Comparison of ENCODE assay signal across 19 mouse cellular contexts in genomic region chr16:33610466-33610865, GRCm38 (mm10).
"Had no signal": no experiment of that assay in that cellular context is flagged by ENCODE, and none has a peak within 500 bp of the region (broad histone marks: within the 10 kb centered on the region; RNA-seq: fewer than 3 reads in every experiment).

No protein-coding gene starts in this region.

- H3K27me3 ChIP-seq: kidney, embryonic 15.5 days; liver, embryonic 13.5 days; midbrain, embryonic 15.5 days; neural tube, embryonic 12.5 days; neural tube, embryonic 15.5 days had no signal

- H3K4me1 ChIP-seq: liver, embryonic 13.5 days had no signal

- H3K9ac ChIP-seq: kidney, embryonic 15.5 days; liver, embryonic 13.5 days; midbrain, embryonic 15.5 days; neural tube, embryonic 12.5 days; neural tube, embryonic 15.5 days had no signal

- H3K36me3 ChIP-seq: kidney, embryonic 15.5 days; liver, embryonic 13.5 days; midbrain, embryonic 15.5 days; neural tube, embryonic 12.5 days; neural tube, embryonic 15.5 days had no signal

- H3K4me3 ChIP-seq: kidney, embryonic 15.5 days; left cerebral cortex, adult 2 months; liver, embryonic 13.5 days; midbrain, embryonic 15.5 days; neural tube, embryonic 12.5 days; neural tube, embryonic 15.5 days had no signal

- ATAC-seq: midbrain, embryonic 15.5 days had no signal

- H3K4me2 ChIP-seq: kidney, embryonic 15.5 days; liver, embryonic 13.5 days; midbrain, embryonic 15.5 days; neural tube, embryonic 12.5 days; neural tube, embryonic 15.5 days had no signal

- DNase-seq: kidney, adult 8-10 months; kidney, postnatal 10 days; kidney, postnatal 36 days; layer of hippocampus, postnatal 36 days; liver, embryonic 13.5 days; lung, adult 2 months; lung, postnatal 14 days; lung, postnatal 4 days; right cerebral cortex, adult 18-20 months; right cerebral cortex, postnatal 14 days; right cerebral cortex, postnatal 4 days; thymus, adult 18-20 months; thymus, postnatal 36 days had no signal

- H3K27ac ChIP-seq: kidney, embryonic 15.5 days; left cerebral cortex, adult 2 months; liver, embryonic 13.5 days; midbrain, embryonic 15.5 days; neural tube, embryonic 12.5 days; neural tube, embryonic 15.5 days; stomach, postnatal 0 days had no signal

- H3K9me3 ChIP-seq: kidney, embryonic 15.5 days; liver, embryonic 13.5 days; midbrain, embryonic 15.5 days; neural tube, embryonic 12.5 days; neural tube, embryonic 15.5 days had no signal
